Mouse (Mus musculus) c-Kit-positive CD71-positive TER-119-negative erythroid progenitor cells, embryonic 14.5 days (primary cell): Measurements from ENCODE around the gene Abi1.
A peak's percentile ranks its signal among the peaks of the same experiment; 100 is the strongest.
"Not testable (repeated sequence)": the region's sequence is repeated elsewhere in the genome, so short reads cannot be mapped to it uniquely, and the experiment has no call there.

Source experiments
- DNase-seq: peaks from one replicate; pipeline ENCODE4 v3.0.0-alpha.2; 2013; ENCODE audit warnings: low read depth

The Abi1 gene

GRCm38 (mm10) chr2:23030631-23031030 is 9.4 kb downstream of the Abi1 start:
- no peak for DNase-seq

GRCm38 (mm10) chr2:23028826-23029225 is 11.2 kb downstream of the Abi1 start:
- no peak for DNase-seq

GRCm38 (mm10) chr2:23026379-23026778 is 13.7 kb downstream of the Abi1 start:
- DNase-seq = peak; percentile 20

GRCm38 (mm10) chr2:23023714-23024282 is 16.2 kb downstream of the Abi1 start:
- DNase-seq = no peak

GRCm38 (mm10) chr2:23023023-23023422 is 17.0 kb downstream of the Abi1 start:
- no peak for DNase-seq

- no peak for DNase-seq
Observed at GRCm38 (mm10) chr2:23021721-23022120, 18.3 kb downstream of the Abi1 start.

GRCm38 (mm10) chr2:23021320-23021719 is 18.7 kb downstream of the Abi1 start:
- no peak for DNase-seq

GRCm38 (mm10) chr2:23019170-23019569 is 20.9 kb downstream of the Abi1 start:
- DNase-seq = no peak

- no peak for DNase-seq
Observed at GRCm38 (mm10) chr2:23016121-23016520, 23.9 kb downstream of the Abi1 start.

GRCm38 (mm10) chr2:23015335-23015734 is 24.7 kb downstream of the Abi1 start:
- no peak for DNase-seq

- DNase-seq = not testable (repeated sequence)
Observed at GRCm38 (mm10) chr2:23014935-23015334, 25.1 kb downstream of the Abi1 start.

GRCm38 (mm10) chr2:23008256-23008655 is 31.8 kb downstream of the Abi1 start:
- DNase-seq = no peak

GRCm38 (mm10) chr2:23007577-23007976 is 32.5 kb downstream of the Abi1 start:
- no peak for DNase-seq

GRCm38 (mm10) chr2:23007149-23007548 is 32.9 kb downstream of the Abi1 start:
- no peak for DNase-seq

- no peak for DNase-seq
Observed at GRCm38 (mm10) chr2:23006219-23006618, 33.8 kb downstream of the Abi1 start.

GRCm38 (mm10) chr2:23002637-23003036 is 37.4 kb downstream of the Abi1 start:
- no peak for DNase-seq

- DNase-seq = no peak
Observed at GRCm38 (mm10) chr2:22999620-23000019, 40.4 kb downstream of the Abi1 start.

- DNase-seq = peak; percentile 33
Observed at GRCm38 (mm10) chr2:22998804-22999203, 41.2 kb downstream of the Abi1 start.

- no peak for DNase-seq
Observed at GRCm38 (mm10) chr2:22998015-22998414, 42.0 kb downstream of the Abi1 start.

- no peak for DNase-seq
Observed at GRCm38 (mm10) chr2:22996071-22996470, 44.0 kb downstream of the Abi1 start.

GRCm38 (mm10) chr2:22985973-22986657 is 53.9 kb downstream of the Abi1 start:
- no peak for DNase-seq

- no peak for DNase-seq
Observed at GRCm38 (mm10) chr2:22977387-22977973, 62.6 kb downstream of the Abi1 start.

- no peak for DNase-seq
Observed at GRCm38 (mm10) chr2:22962970-22963369, 77.1 kb downstream of the Abi1 start.

- DNase-seq = no peak
Observed at GRCm38 (mm10) chr2:22962242-22962641, 77.8 kb downstream of the Abi1 start.
